Mouse (Mus musculus) ES-E14 (cell line): Measurements from ENCODE around the gene Chchd6. TPM values are rescaled to one million over a fixed set of nuclear protein-coding genes. Genes with fewer than 3 reads are reported as not detected.

ENCODE experiments used
- DNase-seq: peaks from one replicate; pipeline ENCODE4 v3.0.0-alpha.2; 2013; ENCODE audit warnings: low read depth, low spot score
- H3K27ac ChIP-seq: 2 replicates; pipeline ENCODE4 v1.5.1; 2012; ENCODE audit warnings: low read depth, mild to moderate bottlenecking, low read length, moderate library complexity, mixed read lengths; ENCODE audit not compliant: poor library complexity, insufficient read depth, severe bottlenecking
- H3K36me3 ChIP-seq: 2 replicates; pipeline ENCODE4 v1.6.1; 2012; ENCODE audit warnings: mild to moderate bottlenecking, low read length, moderate library complexity, mixed read lengths; ENCODE audit not compliant: control insufficient read depth, poor library complexity, insufficient read depth, severe bottlenecking
- H3K4me1 ChIP-seq, 2 experiments: fragments of 150-350 bp in 1 of 2; sonication (generic) in 1 of 2; 2 replicates each; pipeline ENCODE4 v1.6.1; 2012; ENCODE audit warnings: low read length in 2 of 2, mild to moderate bottlenecking in 1 of 2, mixed read lengths in 1 of 2; ENCODE audit not compliant: control insufficient read depth in 2 of 2, insufficient read depth in 2 of 2, poor library complexity in 1 of 2
- H3K4me3 ChIP-seq, 2 experiments: fragments of 150-350 bp in 1 of 2; sonication (generic) in 1 of 2; 2 replicates each; pipeline ENCODE4 v1.5.1; 2012; ENCODE audit warnings: low read length in 2 of 2, low read depth in 1 of 2, mild to moderate bottlenecking in 1 of 2, mixed read lengths in 1 of 2; ENCODE audit not compliant: insufficient read depth in 1 of 2, poor library complexity in 1 of 2, severe bottlenecking in 1 of 2
- H3K9ac ChIP-seq: 2 replicates; pipeline ENCODE4 v1.6.1; 2012; ENCODE audit warnings: low read depth, mild to moderate bottlenecking, low read length, mixed read lengths; ENCODE audit not compliant: poor library complexity, insufficient read depth, severe bottlenecking
- H3K9me3 ChIP-seq: fragments of 150-350 bp; sonication (generic); 2 replicates; pipeline ENCODE4 v1.6.1; 2012; ENCODE audit warnings: low read depth, mild to moderate bottlenecking, low read length; ENCODE audit not compliant: control insufficient read depth, insufficient read depth
- CHD2 ChIP-seq: IDR thresholded peaks from 2 replicates; pipeline ENCODE4 v1.6.1; 2014; ENCODE audit warnings: mild to moderate bottlenecking, low read depth, low read length, inconsistent platforms
- HCFC1 ChIP-seq: IDR thresholded peaks from 2 replicates; pipeline ENCODE4 v1.6.1; 2012; ENCODE audit warnings: low read length, inconsistent platforms, borderline replicate concordance; ENCODE audit not compliant: insufficient read depth
- MAFK ChIP-seq: IDR thresholded peaks from 2 replicates; pipeline ENCODE4 v1.6.1; 2014; ENCODE audit warnings: mild to moderate bottlenecking, low read depth, low read length, inconsistent platforms; ENCODE audit not compliant: insufficient read depth
- ZC3H11A ChIP-seq: IDR thresholded peaks from 2 replicates; pipeline ENCODE4 v1.6.1; 2012; ENCODE audit warnings: low read depth, mild to moderate bottlenecking, inconsistent platforms, low read length, borderline replicate concordance
- ZNF384 ChIP-seq: IDR thresholded peaks from 2 replicates; pipeline ENCODE4 v1.6.1; 2012; ENCODE audit warnings: low read depth, low read length, inconsistent platforms
- in situ Hi-C, 2 experiments: fragments of 600-800 bp; cut with MboI; formaldehyde crosslinking; loops; one replicate each; pipeline ENCODE4 v1.15.1; 2025; ENCODE audit warnings: low sequenced_read_pairs in 2 of 2, inconsistent platforms in 1 of 2; ENCODE audit not compliant: unreplicated experiment in 2 of 2
- total RNA-seq: library from RNA; depleted of rRNA; stranded (reverse); fragments of 300-350 nt; gene quantifications from 2 replicates; pipeline ENCODE4 v1.2.3, GENCODE M21; 2012

The Chchd6 gene
- total RNA-seq, 1 experiment: 28.0 TPM

- TF ChIP-seq HCFC1 (no peak), CHD2 (no peak), ZNF384 (no peak), ZC3H11A (no peak), MAFK (no peak)
- Histone ChIP-seq H3K4me1 (peaks cover 0 to 5% of the 10 kb centered on the region in 2 experiments; a peak in 1 of 4 replicates), H3K9ac (no peak overlapping the region), H3K4me3 (no peak overlapping the region), H3K9me3 (no peaks in the 10 kb centered on the region), H3K27ac (no peak overlapping the region), H3K36me3 (no peaks in the 10 kb centered on the region)
- peak; percentile 20 for DNase-seq
- in situ Hi-C loops: no loop called here
Measured at GRCm38 (mm10) chr6:89380751-89381150, 214.7 kb downstream of the Chchd6 start.

- DNase-seq: no peak
- H3K4me3 ChIP-seq: no peak overlapping the region
- H3K27ac ChIP-seq: no peak overlapping the region
- in situ Hi-C loops: no loop called here
- no peaks in the 10 kb centered on the region for H3K36me3 ChIP-seq
- H3K9me3 ChIP-seq: no peaks in the 10 kb centered on the region
- TF ChIP-seq ZNF384: no peak
- no peak for TF ChIP-seq ZC3H11A
- TF ChIP-seq CHD2: no peak
- peaks cover 0 to 3% of the 10 kb centered on the region in 2 experiments; a peak in 1 of 4 replicates for H3K4me1 ChIP-seq
- no peak overlapping the region for H3K9ac ChIP-seq
Measured at GRCm38 (mm10) chr6:89378264-89378663, 217.2 kb downstream of the Chchd6 start.

- Histone ChIP-seq H3K4me3 (no peak overlapping the region), H3K9ac (no peak overlapping the region), H3K4me1 (no peaks in the 10 kb centered on the region), H3K9me3 (no peaks in the 10 kb centered on the region), H3K27ac (no peak overlapping the region), H3K36me3 (no peaks in the 10 kb centered on the region)
- in situ Hi-C loops: no loop called here
- no peak for DNase-seq
- TF ChIP-seq ZC3H11A: no peak
- TF ChIP-seq MAFK: no peak
Measured at GRCm38 (mm10) chr6:89368812-89369211, 226.6 kb downstream of the Chchd6 start.

- Histone ChIP-seq H3K27ac (no peak overlapping the region), H3K4me3 (no peak overlapping the region), H3K9me3 (no peaks in the 10 kb centered on the region), H3K36me3 (no peaks in the 10 kb centered on the region; the same call in 1 of the 2 replicates), H3K9ac (no peak overlapping the region), H3K4me1 (peaks cover 0 to 16% of the 10 kb centered on the region in 2 experiments; a peak in 1 of 4 replicates)
- in situ Hi-C loops: no loop called here
- no peak for DNase-seq
- TF ChIP-seq HCFC1 (no peak), CHD2 (no peak), MAFK (no peak), ZC3H11A (no peak), ZNF384 (no peak)
Measured at GRCm38 (mm10) chr6:89364342-89364741, 231.1 kb downstream of the Chchd6 start.

GRCm38 (mm10) chr6:89363107-89363451, 232.4 kb downstream of the Chchd6 start:
- Histone ChIP-seq H3K9ac (peak overlapping the region; percentile 66), H3K27ac (no peak overlapping the region), H3K4me1 (peaks cover 0 to 16% of the 10 kb centered on the region in 2 experiments; a peak in 1 of 4 replicates), H3K36me3 (no peaks in the 10 kb centered on the region; the same call in 1 of the 2 replicates), H3K9me3 (no peaks in the 10 kb centered on the region), H3K4me3 (peak overlapping the region; percentile 57 to 69)
- in situ Hi-C loops: no loop called here
- TF ChIP-seq MAFK: no peak
- no peak for TF ChIP-seq ZNF384
- TF ChIP-seq ZC3H11A: no peak
- no peak for DNase-seq
